Mouse (Mus musculus) skeletal muscle tissue, adult 2 months (tissue): ENCODE results near the gene Hnrnpul1.
"Not testable (repeated sequence)": the region's sequence is repeated elsewhere in the genome, so short reads cannot be mapped to it uniquely, and the experiment has no call there.

ENCODE experiments used
- DNase-seq: peaks from one replicate; pipeline ENCODE4 v3.0.0-alpha.2; 2012; ENCODE audit warnings: low read depth, low spot score

Hnrnpul1 gene

DNA sequence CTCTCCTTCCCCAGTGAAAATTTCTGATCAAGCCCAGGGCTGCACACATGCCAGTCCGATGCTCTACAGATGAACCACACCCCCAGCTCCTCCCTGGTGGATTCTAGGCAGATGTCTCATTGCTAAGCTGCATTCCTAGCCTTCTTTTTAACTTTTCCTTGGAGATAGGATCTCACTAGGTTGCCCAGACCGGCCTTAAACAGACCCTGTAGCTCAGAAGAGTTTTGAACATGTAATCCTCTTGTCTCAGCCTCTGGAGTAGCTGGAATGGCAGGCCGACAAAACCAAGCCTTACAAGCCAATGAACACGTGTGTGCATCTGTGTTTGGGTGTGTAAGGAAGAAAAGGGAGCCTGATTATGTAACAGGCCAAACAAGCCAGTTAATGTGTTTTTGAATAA, 26.2 kb upstream of the Hnrnpul1 start:
- no peak for DNase-seq

DNA sequence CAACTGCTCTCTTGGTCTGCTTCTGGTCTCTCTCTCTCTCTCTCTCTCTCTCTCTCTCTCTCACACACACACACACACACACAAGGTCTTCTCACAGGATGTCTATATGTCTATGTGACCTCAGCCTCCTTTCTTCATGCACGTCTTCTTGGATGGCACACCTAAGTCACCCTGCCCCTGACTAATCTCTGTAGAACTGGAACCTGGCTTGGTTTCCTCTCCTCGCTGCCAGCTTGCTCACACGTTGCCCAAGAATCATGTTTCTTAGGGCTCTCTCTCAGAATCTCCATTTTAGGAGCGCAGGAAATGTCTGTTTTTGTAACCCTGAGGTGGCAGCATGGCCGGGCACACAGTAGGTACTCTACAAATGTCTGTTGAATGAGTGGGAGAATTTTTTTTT, 25.5 kb upstream of the Hnrnpul1 start:
- DNase-seq = no peak

DNA sequence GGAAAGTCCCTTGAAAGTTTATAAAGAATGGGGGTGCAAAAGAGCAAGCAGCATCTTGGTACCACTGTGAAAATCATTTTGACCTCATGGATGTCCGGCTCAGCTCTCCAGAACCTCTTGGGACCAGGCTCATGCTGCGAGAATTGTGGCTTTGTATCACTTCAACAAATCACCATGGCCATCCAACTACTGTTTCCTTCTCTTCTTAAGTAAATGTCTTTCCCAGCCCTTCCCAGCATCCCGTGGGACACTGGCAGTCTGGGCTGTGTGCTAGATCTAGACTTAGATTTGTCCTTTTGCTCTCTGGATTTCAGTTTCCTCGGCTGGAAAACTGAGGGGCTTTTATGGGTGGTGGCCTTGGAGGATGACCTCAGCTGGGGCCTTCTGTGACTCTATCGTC, 13.7 kb upstream of the Hnrnpul1 start:
- no peak for DNase-seq

DNA sequence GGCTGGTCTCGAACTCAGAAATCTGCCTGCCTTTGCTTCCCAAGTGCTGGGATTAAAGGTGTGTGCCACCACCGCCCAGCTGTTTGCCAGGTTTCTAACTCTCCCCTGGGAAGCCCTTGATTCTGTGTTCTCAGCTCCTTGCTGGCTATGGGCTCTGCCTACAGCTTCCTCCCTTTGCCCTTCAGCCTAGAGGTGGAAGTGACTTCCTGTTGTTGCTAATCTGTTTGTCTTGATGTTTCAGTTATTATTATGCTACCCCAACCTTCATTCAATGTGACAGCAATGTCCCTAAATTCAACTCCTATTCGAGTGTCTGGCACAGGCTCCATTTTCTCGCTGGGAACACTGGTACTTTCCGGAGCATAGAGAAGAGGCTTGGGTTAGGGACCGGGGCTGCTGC, 11.6 kb upstream of the Hnrnpul1 start:
- no peak for DNase-seq

DNA sequence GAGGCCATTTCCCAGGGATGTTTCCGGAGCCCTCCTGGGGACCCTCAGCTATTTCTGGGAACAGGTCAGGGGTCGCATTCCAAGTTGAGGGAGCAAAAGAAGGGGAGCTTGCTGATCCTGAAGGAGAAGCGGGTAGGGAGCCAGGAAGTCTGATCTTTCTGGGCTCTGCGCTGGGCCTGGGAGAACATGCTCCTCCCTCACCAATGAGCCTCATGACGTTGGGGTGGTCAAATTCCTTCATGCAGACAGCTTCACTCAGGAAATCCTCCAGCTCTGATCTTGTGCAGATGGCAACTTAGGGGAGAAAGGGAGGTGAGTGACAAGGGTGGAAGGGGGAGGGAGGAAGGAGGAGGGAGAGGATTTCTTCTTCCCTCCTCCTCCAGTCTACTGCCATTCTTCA, 9.7 kb upstream of the Hnrnpul1 start:
- DNase-seq = no peak

DNA sequence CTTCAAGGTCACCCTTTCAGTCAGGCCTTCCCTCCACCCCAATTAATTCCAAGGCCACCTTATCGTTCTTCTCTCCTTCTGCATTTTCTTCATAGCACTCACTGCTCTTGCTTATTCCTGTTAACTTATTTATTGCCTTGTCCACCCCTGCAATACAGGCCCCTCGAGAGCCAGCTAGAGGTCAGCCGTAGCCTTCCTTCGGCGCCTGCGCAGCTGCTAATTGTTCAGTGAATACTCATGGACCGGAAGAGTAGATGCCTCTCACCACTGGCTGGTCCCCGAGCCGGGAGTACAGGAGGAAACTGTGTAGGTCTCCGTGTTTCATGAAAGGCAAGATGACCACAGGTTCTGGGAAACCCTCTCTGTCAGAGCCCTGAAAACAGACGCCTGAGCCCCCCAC, 9.1 kb upstream of the Hnrnpul1 start:
- no peak for DNase-seq

DNA sequence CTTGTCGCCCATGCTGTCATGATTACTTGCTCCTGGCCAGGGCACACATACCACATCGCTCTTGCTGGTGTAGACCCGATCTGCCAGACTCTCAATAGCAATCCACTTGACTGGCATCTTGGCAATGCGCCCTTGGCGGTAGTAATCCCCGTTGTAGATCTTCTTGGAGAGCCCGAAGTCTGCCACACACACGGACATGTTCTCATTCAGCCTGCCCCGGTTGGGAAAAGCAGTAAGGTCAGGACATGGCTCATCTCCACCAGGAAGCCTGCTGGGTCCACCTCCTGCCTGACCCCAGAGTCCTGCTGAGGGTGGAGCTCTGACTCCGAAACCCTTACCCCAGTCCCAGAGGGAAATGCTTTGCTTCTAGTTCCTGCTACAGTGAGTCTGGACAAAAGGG, 6.8 kb upstream of the Hnrnpul1 start:
- peak; percentile 65 for DNase-seq

DNA sequence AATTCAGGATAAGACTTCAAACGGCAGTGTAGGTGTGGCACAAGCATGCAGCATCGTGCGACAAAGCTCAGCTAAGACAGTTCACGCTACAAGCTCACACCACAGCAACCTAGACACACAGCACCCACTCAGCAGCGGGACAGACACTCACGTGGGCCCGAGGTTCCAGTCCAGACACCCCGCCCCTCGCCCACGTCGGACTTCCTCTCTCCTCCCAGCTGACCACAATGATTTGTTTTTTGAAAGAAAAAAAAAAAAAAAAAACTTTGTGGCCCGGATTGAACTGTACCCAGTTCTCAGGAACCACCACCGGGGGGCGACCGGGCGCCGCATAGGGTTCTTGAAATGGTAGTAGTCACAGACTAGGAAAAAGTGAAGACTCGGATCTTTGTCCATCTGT, 1.5 kb upstream of the Hnrnpul1 start:
- peak; percentile 89 for DNase-seq

DNA sequence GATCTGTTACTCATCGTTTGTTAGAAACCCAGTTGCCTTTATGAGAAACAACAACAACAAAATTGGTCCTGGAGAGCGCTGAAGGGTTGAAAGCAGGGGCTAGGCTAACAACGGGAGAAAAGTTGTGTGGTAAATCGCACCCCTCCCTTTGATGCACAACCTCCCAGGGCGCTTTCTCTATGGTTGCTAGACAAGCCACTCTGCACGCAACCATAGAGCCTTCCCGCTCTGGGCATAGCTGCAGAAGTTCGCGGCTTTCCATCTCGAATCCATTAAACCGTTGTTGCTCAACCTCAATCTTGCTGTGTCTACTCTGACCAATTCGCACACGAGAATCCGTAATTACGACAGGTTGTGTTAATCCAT, 894 bp upstream of the Hnrnpul1 start:
- DNase-seq = no peak

DNA sequence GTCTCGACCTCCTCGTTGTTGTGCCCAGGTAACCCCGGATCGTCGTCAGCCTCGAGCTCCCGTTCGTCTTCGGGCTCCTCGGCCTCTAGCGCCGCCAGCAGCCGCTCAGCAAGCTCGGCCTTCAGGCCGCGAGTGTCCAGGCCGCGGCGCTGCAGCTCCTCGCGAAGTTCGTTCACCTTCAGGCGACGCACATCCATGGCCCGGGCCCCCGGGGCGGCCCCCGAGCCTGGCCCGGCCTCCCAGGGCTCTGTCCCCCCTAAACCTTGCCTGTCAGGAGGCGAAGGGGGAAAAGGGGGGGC, 169 bp downstream of the Hnrnpul1 start:
- no peak for DNase-seq

DNA sequence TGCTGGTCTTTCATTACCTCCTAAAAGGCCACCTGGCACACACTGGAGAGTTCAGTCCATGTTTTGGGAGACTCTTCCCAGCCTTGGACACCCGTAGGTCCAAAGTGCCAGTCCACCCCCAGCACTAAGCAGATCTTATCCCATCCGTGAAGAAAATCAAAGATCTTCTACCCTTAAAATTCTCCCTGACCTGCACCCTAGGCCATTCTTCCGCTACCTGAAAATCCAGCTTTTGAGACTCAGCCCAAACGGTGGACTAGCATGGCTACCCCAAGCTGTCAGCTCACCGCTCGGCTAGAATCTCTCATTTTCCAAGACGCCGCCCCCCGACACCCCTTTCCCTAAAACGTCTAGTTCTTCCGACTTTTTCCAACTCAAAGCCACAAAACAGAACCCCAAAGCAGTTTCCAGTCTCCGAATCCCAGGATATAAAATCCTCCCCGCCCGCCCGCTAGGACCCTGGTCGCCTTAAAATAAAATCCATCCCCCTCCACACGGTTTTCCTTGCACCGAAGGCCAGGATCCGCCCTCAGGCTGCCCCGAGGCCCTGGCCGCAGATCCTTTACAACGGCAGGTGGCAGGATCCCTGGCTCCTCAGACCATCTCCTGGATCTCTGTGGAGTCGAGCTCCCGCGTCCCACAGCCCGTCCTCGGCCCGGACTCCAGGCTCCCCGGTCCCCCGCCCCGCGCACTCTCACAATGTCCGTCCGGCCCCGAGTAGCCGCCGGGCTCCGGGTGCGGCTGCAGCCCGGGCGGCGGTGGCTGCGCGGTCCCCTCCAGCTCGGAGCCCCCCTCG, 716 bp downstream of the Hnrnpul1 start:
- no peak for DNase-seq

DNA sequence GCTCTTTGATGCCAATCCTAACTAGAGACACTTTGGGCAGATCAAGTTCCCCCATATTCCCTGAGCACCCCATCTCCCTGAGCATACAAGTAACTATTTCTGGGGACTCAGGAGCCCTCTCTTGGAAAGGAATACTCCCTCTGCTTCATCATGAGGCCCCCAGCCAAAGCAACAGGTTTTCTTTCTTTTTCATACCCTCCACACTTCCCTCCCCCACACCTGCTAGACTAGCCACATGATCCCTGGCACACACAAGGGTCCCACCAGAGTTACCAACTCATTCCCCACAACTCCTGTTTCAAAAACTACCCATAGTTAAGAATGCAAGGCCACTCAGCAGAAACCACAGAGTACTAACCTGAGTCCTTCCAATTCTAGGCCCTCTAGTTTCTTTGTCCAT, 1.5 kb downstream of the Hnrnpul1 start:
- no peak for DNase-seq

DNA sequence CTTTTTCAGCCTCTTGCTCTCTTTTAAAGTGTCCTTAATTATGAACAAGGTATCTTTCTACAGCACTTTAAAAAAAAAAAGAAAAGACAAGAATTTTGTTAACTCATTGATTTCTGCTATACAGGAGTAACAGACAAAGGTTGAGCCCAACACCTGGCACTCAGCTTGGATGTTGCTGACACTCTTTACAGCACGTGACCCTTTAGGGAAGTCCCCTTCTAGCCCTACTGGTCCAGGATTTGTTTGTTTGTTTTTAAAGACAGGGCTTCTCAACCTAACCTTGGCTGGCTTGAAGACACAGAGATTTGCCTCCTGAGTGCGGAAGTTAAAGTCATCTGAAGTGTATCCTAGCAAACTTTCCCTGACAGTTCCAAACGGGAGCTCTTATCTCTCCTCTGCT, 7.7 kb downstream of the Hnrnpul1 start:
- no peak for DNase-seq

DNA sequence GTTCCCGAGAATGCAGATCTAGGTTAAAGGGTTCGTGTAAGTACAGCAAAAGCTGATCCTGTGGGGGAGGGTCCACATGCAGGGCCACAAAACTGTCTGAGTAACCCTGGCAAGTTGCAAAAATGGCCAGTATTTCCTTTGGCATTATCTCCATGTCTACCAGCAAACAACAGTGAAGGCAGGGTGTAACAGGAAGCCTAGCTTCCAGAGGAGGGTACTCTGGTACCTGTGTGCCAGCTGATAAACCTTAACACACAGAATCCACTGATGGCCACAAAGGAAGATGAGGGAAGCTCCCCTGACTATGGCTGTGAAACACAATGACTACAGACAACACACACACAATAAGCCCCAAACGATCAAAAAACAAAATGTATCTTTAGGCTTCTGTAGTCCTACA, 16.3 kb downstream of the Hnrnpul1 start:
- no peak for DNase-seq

DNA sequence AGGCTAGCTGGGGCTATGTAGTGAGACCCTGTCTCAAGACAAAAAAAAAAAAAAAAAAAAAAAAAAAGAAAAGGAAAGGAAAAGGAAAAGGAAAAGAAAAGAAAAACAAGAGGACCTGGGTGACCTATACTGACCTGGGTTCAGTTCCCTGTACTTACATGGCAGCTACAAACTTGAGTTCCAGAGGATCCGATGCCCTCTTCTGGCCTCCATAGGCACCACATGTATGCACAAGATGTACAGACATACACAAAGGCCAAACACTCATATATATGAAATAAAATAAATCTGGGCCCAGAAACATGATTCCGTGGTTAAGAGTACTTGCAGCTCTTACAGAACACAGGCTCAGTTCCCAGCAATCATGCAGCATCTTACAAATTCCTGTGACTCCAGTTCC, 17.6 kb downstream of the Hnrnpul1 start:
- DNase-seq = no peak

DNA sequence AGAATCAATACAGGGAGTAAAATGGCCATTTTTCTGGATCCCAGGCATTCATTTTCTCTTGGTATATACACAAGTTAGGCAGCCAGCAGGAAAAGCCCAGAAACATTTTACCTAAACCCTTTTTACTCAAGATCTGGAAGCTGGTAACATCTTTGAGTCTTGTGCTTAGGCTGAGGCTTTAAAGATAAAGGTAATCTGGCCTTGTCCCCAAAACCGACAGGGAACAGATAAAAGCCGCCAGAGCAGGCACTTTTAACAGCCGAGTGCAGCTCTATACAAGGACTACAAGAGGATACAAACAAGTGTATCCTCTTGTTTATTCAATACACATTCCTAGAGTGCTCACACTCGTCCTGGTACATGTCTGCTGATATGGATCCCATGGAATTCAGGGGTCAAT, 19.6 kb downstream of the Hnrnpul1 start:
- DNase-seq = no peak

DNA sequence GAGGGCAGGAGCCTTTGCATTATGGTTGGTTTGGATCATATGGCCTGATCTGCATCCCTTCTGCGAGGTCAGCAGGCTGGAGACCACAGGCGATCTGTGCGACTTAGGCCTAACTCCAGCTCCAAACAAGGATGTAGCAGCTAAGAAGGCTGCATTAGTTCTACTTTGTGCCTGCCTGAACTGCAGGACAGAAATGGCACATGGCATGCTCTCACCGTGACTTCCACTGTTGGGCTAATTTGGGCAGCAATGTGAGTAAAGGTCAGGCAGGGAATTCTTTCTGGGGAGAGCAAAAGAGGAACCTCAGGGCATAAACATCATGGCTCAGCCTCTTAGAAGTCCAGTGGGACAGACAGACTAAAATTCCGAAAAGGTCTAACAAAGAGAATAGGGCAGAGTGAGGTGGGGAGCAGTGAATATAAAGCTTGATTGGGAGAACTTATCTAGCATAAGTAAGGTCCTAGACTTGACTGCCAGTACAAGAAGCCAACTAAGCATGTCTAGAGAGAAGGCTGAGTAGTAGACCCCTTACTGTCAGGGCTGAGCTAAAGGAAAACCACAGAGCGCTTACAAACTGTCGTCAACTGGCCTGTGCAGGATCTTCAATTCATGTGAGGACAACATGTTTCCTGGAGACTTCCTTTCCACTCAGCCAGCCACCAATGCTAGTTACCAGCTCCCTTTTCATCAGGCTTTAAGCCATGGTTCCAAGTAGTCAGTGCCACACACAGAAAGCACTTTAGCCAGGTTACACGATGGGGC, 23.1 kb downstream of the Hnrnpul1 start:
- DNase-seq = no peak

DNA sequence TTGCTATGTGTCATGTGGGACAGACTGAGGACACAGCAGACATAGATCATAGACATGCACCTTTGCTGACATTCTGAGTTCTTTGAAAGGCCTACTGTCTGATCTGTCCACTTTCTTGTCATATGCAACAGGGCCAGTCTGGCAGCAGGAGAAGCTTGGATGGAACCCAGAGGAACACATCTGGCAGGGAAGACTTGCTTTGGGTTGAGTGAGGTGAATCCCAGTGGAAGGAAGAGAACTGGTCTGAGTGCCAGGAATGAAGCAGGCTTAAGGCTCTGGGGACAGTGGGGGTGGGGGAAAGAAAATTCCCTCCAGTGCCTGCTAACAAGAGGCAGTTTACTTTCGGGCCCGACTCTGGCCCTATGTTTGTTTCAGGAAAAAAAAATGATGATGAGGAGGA, 24.7 kb downstream of the Hnrnpul1 start:
- peak; percentile 79 for DNase-seq

DNA sequence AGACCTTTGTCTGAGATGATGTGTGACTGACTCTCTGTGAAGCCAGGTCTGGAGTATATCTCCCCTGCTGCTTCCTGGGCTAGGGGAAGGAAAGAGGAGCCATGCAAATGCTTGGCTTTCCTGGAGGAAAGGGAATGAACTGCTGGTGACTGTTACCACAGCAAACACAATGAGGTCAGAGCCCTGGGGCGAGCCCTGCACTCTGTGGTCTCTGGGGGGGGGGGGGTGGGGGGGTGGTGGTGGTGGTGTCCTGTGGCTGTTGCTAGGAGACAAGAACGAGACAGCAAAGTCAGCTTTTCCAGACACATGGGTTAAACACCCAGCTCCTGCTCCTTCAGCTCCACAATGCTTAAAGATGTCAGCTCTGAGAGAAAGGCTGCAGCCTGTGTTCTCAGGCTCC, 25.2 kb downstream of the Hnrnpul1 start:
- DNase-seq = no peak

DNA sequence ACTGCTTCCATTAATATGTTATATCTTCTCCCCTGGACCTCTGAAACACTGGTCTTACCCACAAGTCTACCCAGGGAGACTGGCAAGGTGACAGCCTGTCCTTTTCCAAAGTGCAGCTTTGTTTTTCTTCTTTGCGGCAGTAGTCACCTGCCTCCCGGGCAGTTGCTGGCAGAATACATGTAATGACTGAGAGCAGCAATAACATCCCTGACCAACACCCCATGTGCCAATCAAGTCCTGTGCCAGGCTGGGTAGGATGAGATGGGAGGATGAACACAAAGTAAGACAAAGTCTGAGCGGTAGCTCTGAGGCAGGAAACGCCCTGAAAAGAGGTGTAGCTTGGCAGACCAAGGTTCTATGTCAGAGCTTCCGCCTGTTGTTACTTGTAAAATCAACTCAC, 26.8 kb downstream of the Hnrnpul1 start:
- DNase-seq = no peak

DNA sequence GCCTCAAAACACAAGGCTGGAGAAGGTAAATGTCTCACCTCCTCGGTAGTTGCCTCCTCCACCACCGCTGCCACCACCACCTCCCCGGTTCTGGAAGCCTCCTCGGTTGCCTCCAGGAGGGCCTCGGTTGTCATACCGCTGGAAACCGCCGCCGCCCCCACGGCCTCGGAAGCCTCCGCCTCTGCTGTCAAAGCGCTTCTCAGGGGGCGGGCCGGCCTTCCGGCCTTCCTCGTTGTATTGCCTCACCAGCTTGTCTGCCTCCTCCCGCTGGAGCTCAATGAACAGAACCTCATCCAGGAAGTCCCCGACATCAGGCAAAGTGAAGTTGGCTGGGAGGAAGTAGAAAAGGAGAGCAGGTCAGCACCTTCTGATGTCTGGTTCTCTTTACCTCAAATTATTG, 28.7 kb downstream of the Hnrnpul1 start:
- DNase-seq = no peak

DNA sequence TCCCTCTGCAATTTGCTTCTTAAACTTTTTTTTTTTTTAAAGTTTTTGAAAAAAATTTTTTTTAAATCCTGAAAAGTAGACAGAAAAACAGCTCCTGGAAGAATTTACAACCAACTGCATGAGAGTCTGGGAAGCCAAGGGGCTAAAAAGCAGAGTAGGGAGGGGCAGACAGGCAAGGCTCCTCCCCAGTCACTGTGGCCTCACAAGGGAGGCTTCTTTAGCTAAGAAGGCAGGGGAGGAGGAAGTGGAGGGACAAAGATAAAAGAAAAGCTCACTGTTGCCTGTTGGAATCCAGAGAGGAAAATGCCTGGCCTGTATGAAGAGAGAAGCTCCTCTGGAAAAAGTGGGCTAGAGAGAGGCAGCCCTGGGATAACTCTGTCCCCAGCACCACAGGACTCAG, 32.8 kb downstream of the Hnrnpul1 start:
- not testable (repeated sequence) for DNase-seq

DNA sequence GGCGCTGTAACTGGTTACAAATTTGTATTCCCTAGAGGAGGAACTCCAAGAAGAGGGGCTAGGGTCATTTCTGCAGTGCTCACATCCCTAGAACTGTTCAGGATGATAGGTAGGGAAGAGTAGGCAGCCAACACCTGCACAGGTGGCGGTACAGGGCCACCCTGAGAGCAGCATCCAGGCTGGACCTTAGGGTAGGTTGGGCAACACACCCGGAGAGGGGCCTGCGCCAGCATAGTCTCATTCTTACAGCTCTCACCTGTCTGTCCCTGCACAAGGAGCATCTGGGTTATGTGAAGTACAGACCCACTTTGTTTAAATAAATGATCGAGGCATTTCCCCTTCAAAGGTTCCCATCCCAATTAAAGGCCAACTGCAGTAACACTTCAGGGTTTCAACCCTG, 33.8 kb downstream of the Hnrnpul1 start:
- no peak for DNase-seq
